In genomic region chr2:174326481-174326880, GRCm38 (mm10) we compare ENCODE assay signal across 9 mouse cellular contexts. TPM values are rescaled to one million over a fixed set of nuclear protein-coding genes. Genes with fewer than 3 reads are reported as not detected.
A peak's percentile ranks its signal among the peaks of the same experiment; 100 is the strongest.
DNase-seq lines count a peak whose midpoint lies in the region; ATAC-seq and TF ChIP-seq lines count a peak whose summit lies in the region.
"Had no signal": no experiment of that assay in that cellular context is flagged by ENCODE, and none has a peak within 500 bp of the region (broad histone marks: within the 10 kb centered on the region; RNA-seq: fewer than 3 reads in every experiment).

No protein-coding gene starts in this region.

- no peak for DNase-seq in heart, adult 8-10 months (ENCODE audit: low spot score)
- no peak for DNase-seq in ES-E14 (ENCODE audit: low read depth, low spot score)
- DNase-seq in right cerebral cortex, postnatal 25 days, result no peak
- no peak for DNase-seq in Muller cell, postnatal 12 days (ENCODE audit: inconsistent ontology term)
- no peak for DNase-seq in kidney, postnatal 25 days
- DNase-seq: kidney, adult 18-20 months had no signal

- peaks cover 8% of the 10 kb centered on the region for H3K4me1 ChIP-seq in heart, embryonic 15.5 days (replicated peaks)
- peaks cover 0 to 2% of the 10 kb centered on the region in 2 experiments; a peak in 1 of 4 replicates for H3K4me1 ChIP-seq in ES-E14 (ENCODE audit: control insufficient read depth in 2 of 2, insufficient read depth in 2 of 2, low read length in 2 of 2, poor library complexity in 1 of 2)
- H3K4me1 ChIP-seq in hindbrain, embryonic 12.5 days, result peaks cover 4% of the 10 kb centered on the region
- H3K4me1 ChIP-seq in midbrain, embryonic 12.5 days, result peaks cover 15% of the 10 kb centered on the region

- peak overlapping the region; percentile 97 for H3K4me3 ChIP-seq in heart, embryonic 15.5 days
- H3K4me3 ChIP-seq in ES-E14 (ENCODE audit: insufficient read depth in 1 of 2, low read depth in 1 of 2, low read length in 2 of 2, poor library complexity in 1 of 2, severe bottlenecking in 1 of 2), result peak overlapping the region; percentile 59 to 62; a peak in 3 of 4 replicates
- H3K4me3 ChIP-seq in hindbrain, embryonic 12.5 days, result peak overlapping the region; percentile 98
- H3K4me3 ChIP-seq in midbrain, embryonic 12.5 days, result peak overlapping the region; percentile 95

- H3K36me3 ChIP-seq in heart, embryonic 15.5 days, result no peaks in the 10 kb centered on the region; the same call in 1 of the 2 replicates
- H3K36me3 ChIP-seq in ES-E14 (ENCODE audit: control insufficient read depth, insufficient read depth, low read length, poor library complexity, severe bottlenecking), result peaks cover 5% of the 10 kb centered on the region; the same call in 1 of the 2 replicates
- no peaks in the 10 kb centered on the region for H3K36me3 ChIP-seq in hindbrain, embryonic 12.5 days
- no peaks in the 10 kb centered on the region for H3K36me3 ChIP-seq in midbrain, embryonic 12.5 days

- no peak for ATAC-seq in heart, embryonic 15.5 days (replicated peaks; ENCODE audit: insufficient number of reproducible peaks, insufficient read depth, low FRiP score, low read depth)
- ATAC-seq in hindbrain, embryonic 12.5 days (ENCODE audit: low FRiP score), result no peak
- ATAC-seq in midbrain, embryonic 12.5 days (ENCODE audit: low FRiP score, low read depth), result no peak

- H3K27me3 ChIP-seq in heart, embryonic 15.5 days, result no peaks in the 10 kb centered on the region
- H3K27me3 ChIP-seq in hindbrain, embryonic 12.5 days, result 0 out of 2 replicates have a peak, but pooled peaks cover 4% of the 10 kb centered on the region
- H3K27me3 ChIP-seq in midbrain, embryonic 12.5 days, result peaks cover 13% of the 10 kb centered on the region; the same call in 1 of the 2 replicates

- 65% methylated on average over 8 of the region's 8 CpGs for WGBS in heart, embryonic 15.5 days
- WGBS in hindbrain, embryonic 12.5 days, result 60% methylated on average over 8 of the region's 8 CpGs
- 69% methylated on average over 8 of the region's 8 CpGs for WGBS in midbrain, embryonic 12.5 days

- in situ Hi-C loops in ES-E14 (cut with MboI; ENCODE audit: low sequenced_read_pairs in 2 of 2, unreplicated experiment in 2 of 2), result no loop called here

- H3K9ac ChIP-seq in heart, embryonic 15.5 days, result no peak overlapping the region; the same call in 1 of the 2 replicates
- H3K9ac ChIP-seq in ES-E14 (ENCODE audit: insufficient read depth, low read depth, low read length, poor library complexity, severe bottlenecking), result no peak overlapping the region
- H3K9ac ChIP-seq in hindbrain, embryonic 12.5 days, result no peak overlapping the region
- peak overlapping the region; percentile 51; the same call in 1 of the 2 replicates for H3K9ac ChIP-seq in midbrain, embryonic 12.5 days (replicated peaks)

- no peaks in the 10 kb centered on the region for H3K9me3 ChIP-seq in heart, embryonic 15.5 days (replicated peaks)
- no peaks in the 10 kb centered on the region for H3K9me3 ChIP-seq in ES-E14 (ENCODE audit: control insufficient read depth, insufficient read depth, low read depth, low read length)
- peaks cover 5% of the 10 kb centered on the region; the same call in 1 of the 2 replicates for H3K9me3 ChIP-seq in hindbrain, embryonic 12.5 days (replicated peaks)
- H3K9me3 ChIP-seq in midbrain, embryonic 12.5 days, result no peaks in the 10 kb centered on the region

- peak overlapping the region; percentile 70 for H3K4me2 ChIP-seq in heart, embryonic 15.5 days
- H3K4me2 ChIP-seq in hindbrain, embryonic 12.5 days (replicated peaks), result peak overlapping the region; percentile 65
- H3K4me2 ChIP-seq in midbrain, embryonic 12.5 days (replicated peaks), result peak overlapping the region; percentile 68

- no peak overlapping the region for H3K27ac ChIP-seq in heart, embryonic 15.5 days
- H3K27ac ChIP-seq in ES-E14 (ENCODE audit: insufficient read depth, low read depth, low read length, poor library complexity, severe bottlenecking), result no peak overlapping the region
- no peak overlapping the region for H3K27ac ChIP-seq in hindbrain, embryonic 12.5 days
- no peak overlapping the region for H3K27ac ChIP-seq in midbrain, embryonic 12.5 days (replicated peaks)

TF ChIP-seq in ES-E14, 5 proteins besides CTCF, POLR2A, EP300 and RAD21:
- no peak for TF ChIP-seq HCFC1 (IDR thresholded peaks at IDR 0.05; ENCODE audit: borderline replicate concordance, insufficient read depth, low read length)
- no peak for TF ChIP-seq ZNF384 (IDR thresholded peaks at IDR 0.05; ENCODE audit: low read depth, low read length)
- TF ChIP-seq ZC3H11A (IDR thresholded peaks at IDR 0.05; ENCODE audit: borderline replicate concordance, low read depth, low read length), result no peak
- TF ChIP-seq CHD2 (IDR thresholded peaks at IDR 0.05; ENCODE audit: low read depth, low read length), result no peak
- no peak for TF ChIP-seq MAFK (IDR thresholded peaks at IDR 0.05; ENCODE audit: insufficient read depth, low read depth, low read length)

RNA-seq across cellular contexts. Expression of gene Gm20721, which starts 20.0 kb away (rescaled TPM):
- polyA plus RNA-seq in heart, embryonic 15.5 days (2015; fragmentation: Nextera tagmentation; extraction: Ambion mirVana), result 17.1 and 32.0 TPM in 2 replicates
- 1 to 10 TPM; 1.3 to 1.7 (median 1.5) TPM for total RNA-seq in heart, adult 8-10 months (2022)
- 15.6 and 17.7 TPM in 2 replicates for total RNA-seq in ES-E14 (2012; rRNA removed)
- polyA plus RNA-seq in hindbrain, embryonic 12.5 days (2016; fragmentation: Nextera tagmentation; extraction: Ambion mirVana), result 13.7 and 14.5 TPM in 2 replicates
- 7.4 and 8.8 TPM in 2 replicates for polyA plus RNA-seq in midbrain, embryonic 12.5 days (2016; fragmentation: Nextera tagmentation; extraction: Ambion mirVana)

RNA-seq across cellular contexts. Expression of gene Gnas, which starts 42.4 kb away (rescaled TPM):
- polyA plus RNA-seq in heart, embryonic 15.5 days (2015; fragmentation: Nextera tagmentation; extraction: Ambion mirVana), result 1,401 and 1,438 TPM in 2 replicates
- total RNA-seq in heart, adult 8-10 months (2022), result 1,000 to 10,000 TPM; 1,172 to 1,307 (median 1,221) TPM
- total RNA-seq in ES-E14 (2012; rRNA removed), result 196 and 202 TPM in 2 replicates
- polyA plus RNA-seq in hindbrain, embryonic 12.5 days (2016; fragmentation: Nextera tagmentation; extraction: Ambion mirVana), result 1,701 and 1,752 TPM in 2 replicates
- polyA plus RNA-seq in midbrain, embryonic 12.5 days (2016; fragmentation: Nextera tagmentation; extraction: Ambion mirVana), result 1,415 and 1,424 TPM in 2 replicates
